Mouse (Mus musculus): ENCODE data around the gene Prelid1.

DNA sequence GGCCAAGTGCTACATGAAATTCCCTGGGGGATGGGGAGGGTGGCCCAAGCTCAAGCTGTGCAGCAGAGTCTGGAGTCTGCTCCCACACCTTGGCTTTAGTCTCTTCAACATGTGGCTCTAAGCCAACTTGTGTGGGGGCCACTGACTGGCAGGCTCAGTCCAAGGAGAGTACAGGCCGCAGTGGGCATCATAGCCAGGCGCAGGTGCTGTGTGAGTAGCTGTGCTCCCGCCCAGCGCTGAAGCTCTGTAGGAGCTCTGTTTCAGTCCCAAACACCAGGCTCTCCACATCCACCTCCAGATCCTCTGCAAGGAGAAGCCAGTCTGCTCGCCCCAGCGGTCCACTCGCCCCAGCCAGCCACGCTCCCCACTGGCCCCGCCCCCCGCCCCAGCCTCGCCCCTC, 5.3 kb downstream of the Prelid1 start:
- TF ChIP-seq CTCF (IDR thresholded peaks at IDR 0.05; ENCODE audit: control insufficient read depth, insufficient read depth, insufficient read length), result no peak
- no peak for TF ChIP-seq FOSL1 (IDR thresholded peaks at IDR 0.05; ENCODE audit: insufficient read depth, low read length, poor library complexity, severe bottlenecking)
- no peak for TF ChIP-seq MYOG (IDR thresholded peaks at IDR 0.05; ENCODE audit: control insufficient read depth, extremely low read depth, insufficient read length)
